Mouse (Mus musculus): ENCODE results near the gene Carmil1.
"Not testable (repeated sequence)": the region's sequence is repeated elsewhere in the genome, so short reads cannot be mapped to it uniquely, and the experiment has no call there.

Gene Carmil1

GRCm38 (mm10) chr13:24105838-24106237 is 174.8 kb downstream of the Carmil1 start:
- no peak for DNase-seq (ENCODE audit: inconsistent age in 2 of 2, low spot score in 1 of 2)

GRCm38 (mm10) chr13:24105340-24105669 is 175.3 kb downstream of the Carmil1 start:
- peak; percentile 37 to 75 for DNase-seq (ENCODE audit: inconsistent age in 2 of 2, low spot score in 1 of 2)

- not testable (repeated sequence) for DNase-seq (ENCODE audit: inconsistent age in 2 of 2, low spot score in 1 of 2)
Measured at GRCm38 (mm10) chr13:24104611-24105339, 175.8 kb downstream of the Carmil1 start.

- peak; percentile 19 to 55 for DNase-seq (ENCODE audit: inconsistent age in 2 of 2, low spot score in 1 of 2)
Measured at GRCm38 (mm10) chr13:24104016-24104415, 176.6 kb downstream of the Carmil1 start.

GRCm38 (mm10) chr13:24103152-24103551 is 177.4 kb downstream of the Carmil1 start:
- no peak for DNase-seq (ENCODE audit: inconsistent age in 2 of 2, low spot score in 1 of 2)

- DNase-seq (ENCODE audit: inconsistent age in 2 of 2, low spot score in 1 of 2), result no peak
Measured at GRCm38 (mm10) chr13:24102256-24102655, 178.3 kb downstream of the Carmil1 start.

GRCm38 (mm10) chr13:24101157-24102130 is 179.2 kb downstream of the Carmil1 start:
- DNase-seq (ENCODE audit: inconsistent age in 2 of 2, low spot score in 1 of 2), result no peak

- DNase-seq (ENCODE audit: inconsistent age in 2 of 2, low spot score in 1 of 2), result no peak
Measured at GRCm38 (mm10) chr13:24100516-24101094, 180.0 kb downstream of the Carmil1 start.

GRCm38 (mm10) chr13:24096573-24096972 is 184.0 kb downstream of the Carmil1 start:
- DNase-seq (ENCODE audit: inconsistent age in 2 of 2, low spot score in 1 of 2), result no peak

- no peak for DNase-seq (ENCODE audit: inconsistent age in 2 of 2, low spot score in 1 of 2)
Measured at GRCm38 (mm10) chr13:24094825-24095547, 185.6 kb downstream of the Carmil1 start.

- no peak for DNase-seq (ENCODE audit: inconsistent age in 2 of 2, low spot score in 1 of 2)
Measured at GRCm38 (mm10) chr13:24093108-24093507, 187.5 kb downstream of the Carmil1 start.

GRCm38 (mm10) chr13:24092073-24092472 is 188.5 kb downstream of the Carmil1 start:
- DNase-seq (ENCODE audit: inconsistent age in 2 of 2, low spot score in 1 of 2), result no peak

GRCm38 (mm10) chr13:24082153-24082552 is 198.4 kb downstream of the Carmil1 start:
- DNase-seq (ENCODE audit: inconsistent age in 2 of 2, low spot score in 1 of 2), result no peak

- DNase-seq (ENCODE audit: inconsistent age in 2 of 2, low spot score in 1 of 2), result no peak
Measured at GRCm38 (mm10) chr13:24081698-24082097, 198.9 kb downstream of the Carmil1 start.

- DNase-seq (ENCODE audit: inconsistent age in 2 of 2, low spot score in 1 of 2), result no peak
Measured at GRCm38 (mm10) chr13:24072588-24072987, 208.0 kb downstream of the Carmil1 start.

GRCm38 (mm10) chr13:24067553-24067952 is 213.0 kb downstream of the Carmil1 start:
- no peak for DNase-seq (ENCODE audit: inconsistent age in 2 of 2, low spot score in 1 of 2)

- DNase-seq (ENCODE audit: inconsistent age in 2 of 2, low spot score in 1 of 2), result no peak
Measured at GRCm38 (mm10) chr13:24065536-24065935, 215.1 kb downstream of the Carmil1 start.

GRCm38 (mm10) chr13:24062770-24063169 is 217.8 kb downstream of the Carmil1 start:
- no peak for DNase-seq (ENCODE audit: inconsistent age in 2 of 2, low spot score in 1 of 2)

- no peak for DNase-seq (ENCODE audit: inconsistent age in 2 of 2, low spot score in 1 of 2)
Measured at GRCm38 (mm10) chr13:24055072-24055869, 225.3 kb downstream of the Carmil1 start.

GRCm38 (mm10) chr13:24051496-24051895 is 229.1 kb downstream of the Carmil1 start:
- no peak for DNase-seq (ENCODE audit: inconsistent age in 2 of 2, low spot score in 1 of 2)
